Mouse (Mus musculus): ENCODE data around the gene Tle6.
A peak's percentile ranks its signal among the peaks of the same experiment; 100 is the strongest.
"Not testable (repeated sequence)": the region's sequence is repeated elsewhere in the genome, so short reads cannot be mapped to it uniquely, and the experiment has no call there.

Tle6 gene

DNA sequence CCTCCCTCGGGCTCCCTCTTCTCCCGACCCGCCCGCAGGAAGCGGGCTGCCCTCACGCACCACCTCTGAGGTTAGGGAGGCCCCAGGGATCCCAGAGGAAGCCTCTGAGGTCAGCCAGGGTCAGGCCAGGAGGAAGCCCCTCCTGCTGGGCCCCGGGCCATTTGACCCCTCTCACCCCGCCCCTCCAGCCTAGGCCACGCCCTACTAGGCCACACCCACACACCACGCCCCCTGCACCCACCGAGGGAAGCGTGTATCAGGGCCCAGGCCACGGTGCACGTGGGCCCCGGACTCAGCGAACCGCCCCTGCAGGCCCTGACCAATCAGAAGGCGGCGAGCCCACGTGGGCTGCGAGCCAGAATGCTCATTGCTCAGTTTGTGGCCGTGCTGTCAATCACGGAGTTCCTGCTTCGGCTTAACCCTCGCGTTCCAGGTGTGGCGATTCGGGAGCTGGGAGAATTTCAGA lies at the start of gene Tle6:
TSS of gene Tle6 (minus strand) at position 336 of the 466 bp plus-strand sequence.
- peak; percentile 96 for DNase-seq

DNA sequence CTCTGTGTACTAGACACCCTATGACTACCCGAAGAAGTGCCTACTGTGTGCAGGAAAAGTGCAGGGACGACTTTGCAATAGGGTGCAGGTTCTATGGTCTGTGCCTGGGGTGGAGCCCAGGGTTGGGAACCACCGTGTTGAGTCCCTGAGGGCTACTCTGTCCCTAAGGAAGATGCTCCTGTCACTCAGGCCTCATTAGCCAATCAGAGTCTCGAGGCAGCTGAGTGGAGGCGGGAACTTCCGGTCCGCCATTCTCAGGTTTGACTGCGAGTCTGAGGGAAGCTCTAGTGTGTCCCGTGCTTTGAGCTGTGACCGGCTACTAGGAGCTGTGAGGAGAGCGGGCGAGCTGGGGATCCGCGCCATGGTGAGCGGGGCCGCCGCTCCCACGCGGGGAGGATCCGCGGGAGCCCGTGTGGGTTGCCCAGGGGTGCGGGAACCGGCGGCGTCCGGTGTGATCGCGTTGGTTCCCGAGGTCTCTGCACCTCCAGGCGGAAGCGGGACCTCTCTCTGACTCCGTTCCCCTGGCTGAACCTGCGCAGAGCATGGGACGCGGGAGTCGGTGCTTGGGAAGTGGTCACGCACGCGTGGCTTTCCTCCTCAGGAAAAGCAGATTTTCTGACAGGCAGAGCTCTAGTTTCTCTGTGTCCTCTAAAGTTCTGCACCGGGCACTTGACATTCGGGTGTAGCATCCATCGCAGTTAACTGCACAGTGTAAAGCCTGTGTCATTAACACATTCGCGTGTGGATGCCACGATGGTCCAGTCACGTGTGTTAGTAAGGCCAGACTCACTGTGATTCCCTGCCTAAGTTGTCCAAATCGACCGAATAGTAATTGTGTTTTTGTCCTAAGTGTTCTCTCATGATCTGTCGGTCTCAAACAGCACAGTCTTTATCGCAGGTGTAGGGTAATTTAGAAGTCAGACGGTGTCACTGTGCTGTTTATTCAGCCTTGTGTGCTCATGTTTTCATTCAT lies 48.2 kb upstream of the Tle6 start, which contains the start of gene Gm10778:
TSS of gene Gm10778 (plus strand) at position 257 of the 973 bp plus-strand sequence.
- DNase-seq = peak; percentile 86

DNA sequence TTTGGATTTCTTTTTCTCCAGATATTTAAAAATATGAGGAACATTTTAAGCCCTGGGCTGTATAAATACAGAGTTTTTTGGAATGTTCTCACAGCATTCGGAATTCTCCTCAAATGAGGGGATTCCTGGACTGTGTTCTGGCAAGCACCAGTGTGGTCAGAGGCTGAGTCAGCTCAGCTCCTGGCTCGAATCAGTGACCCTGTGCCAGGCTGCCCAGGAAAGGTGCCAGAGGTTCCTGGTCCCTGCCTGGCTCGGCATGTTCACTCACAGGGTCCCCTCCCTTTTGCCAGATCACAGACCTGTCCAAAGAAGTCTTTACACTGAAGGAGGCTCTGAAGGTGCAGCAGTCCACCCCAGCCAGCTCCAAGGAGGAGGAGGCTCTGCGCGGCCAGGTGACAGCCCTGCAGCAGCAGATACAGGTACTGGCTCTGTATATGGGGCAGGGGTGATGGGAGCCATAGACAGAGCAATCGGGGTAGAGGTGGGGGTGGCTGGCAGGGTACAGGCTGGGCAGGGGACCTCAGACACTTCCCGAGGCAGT lies 45.2 kb upstream of the Tle6 start:
- no peak for DNase-seq

DNA sequence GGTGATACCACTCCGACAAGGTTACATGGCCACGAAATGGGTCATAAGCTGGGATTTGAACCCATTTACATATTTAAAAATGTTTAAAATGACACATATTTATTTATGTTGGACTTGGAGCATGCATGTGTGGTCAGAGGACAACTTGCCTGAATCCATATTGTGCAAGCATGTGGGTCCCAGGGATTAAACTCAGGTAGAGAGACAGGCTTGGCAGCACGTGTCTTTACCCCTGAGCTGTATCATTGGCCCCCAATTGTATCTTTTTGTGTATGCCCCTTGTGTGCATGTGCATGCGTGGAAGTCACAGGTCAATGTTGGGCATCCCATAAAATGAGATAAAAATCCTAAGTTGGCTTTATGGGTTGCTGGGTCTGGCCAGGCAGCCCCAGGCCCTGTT lies 44.5 kb upstream of the Tle6 start:
- no peak for DNase-seq

DNA sequence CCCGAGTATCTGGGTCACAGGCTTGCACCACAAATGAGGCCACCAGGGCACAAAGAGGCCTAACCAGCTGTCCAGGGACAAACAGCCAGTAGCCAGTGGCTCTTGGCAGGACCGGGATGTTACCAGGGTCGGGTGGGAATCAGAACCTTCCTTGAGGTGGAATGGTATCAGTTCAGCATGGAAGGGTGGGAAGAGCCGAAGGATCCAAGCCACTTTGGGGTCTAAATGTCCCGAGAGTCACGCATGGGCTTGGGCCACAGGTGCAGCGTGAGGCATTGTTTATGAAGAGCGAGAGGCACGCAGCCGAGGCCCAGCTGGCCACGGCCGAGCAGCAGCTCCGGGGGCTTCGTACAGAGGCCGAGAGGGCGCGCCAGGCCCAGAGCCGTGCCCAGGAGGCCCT lies 43.8 kb upstream of the Tle6 start:
- no peak for DNase-seq

DNA sequence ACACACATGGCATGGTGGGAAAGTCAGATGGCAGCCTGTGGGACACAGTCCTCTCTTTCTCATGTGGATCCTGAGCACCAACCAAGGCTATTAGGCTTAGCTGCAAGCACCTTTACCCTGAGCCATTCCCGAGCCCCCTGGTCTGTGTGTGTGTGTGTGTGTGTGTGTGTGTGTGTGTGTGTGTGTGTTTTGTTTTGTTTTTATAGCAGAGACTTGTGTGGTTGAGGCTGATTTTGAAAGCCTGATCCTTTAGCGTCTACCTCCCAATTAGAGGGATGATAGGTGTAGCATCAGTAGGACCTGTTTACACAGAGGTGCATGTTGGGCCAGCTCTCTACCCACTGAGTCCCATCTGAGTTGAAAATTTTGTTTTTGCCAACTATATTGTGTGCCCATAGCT lies 43.3 kb upstream of the Tle6 start:
- DNase-seq = no peak

DNA sequence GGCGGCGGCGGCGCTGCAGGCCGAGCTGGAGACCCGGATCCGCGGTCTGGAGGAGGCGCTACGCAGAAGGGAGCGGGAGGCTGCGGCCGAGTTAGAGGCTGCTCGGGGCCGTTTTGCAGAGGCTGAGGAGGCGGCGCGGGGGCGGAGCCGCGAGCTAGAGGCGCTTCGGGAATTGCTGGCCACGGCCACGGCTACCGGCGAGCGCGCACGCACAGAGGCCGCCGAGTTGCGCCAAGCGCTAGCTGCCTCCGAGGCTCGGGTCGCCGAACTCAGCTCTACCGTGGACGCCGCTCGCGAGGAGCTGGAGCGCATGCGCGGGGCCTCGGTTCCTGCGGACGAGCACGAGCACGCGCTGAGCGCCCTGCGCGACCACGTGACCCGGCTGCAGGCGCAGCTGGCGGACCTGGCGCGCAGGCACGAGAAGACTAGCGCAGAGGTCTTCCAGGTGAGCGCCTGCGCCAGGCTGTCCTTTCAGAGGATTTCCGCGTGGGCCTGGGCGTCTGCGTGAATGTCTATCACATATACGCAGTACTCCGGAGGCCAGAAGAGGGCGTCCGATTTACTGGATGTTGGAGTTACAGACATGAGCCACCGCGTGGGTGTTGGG lies 42.7 kb upstream of the Tle6 start:
- peak; percentile 96 for DNase-seq

DNA sequence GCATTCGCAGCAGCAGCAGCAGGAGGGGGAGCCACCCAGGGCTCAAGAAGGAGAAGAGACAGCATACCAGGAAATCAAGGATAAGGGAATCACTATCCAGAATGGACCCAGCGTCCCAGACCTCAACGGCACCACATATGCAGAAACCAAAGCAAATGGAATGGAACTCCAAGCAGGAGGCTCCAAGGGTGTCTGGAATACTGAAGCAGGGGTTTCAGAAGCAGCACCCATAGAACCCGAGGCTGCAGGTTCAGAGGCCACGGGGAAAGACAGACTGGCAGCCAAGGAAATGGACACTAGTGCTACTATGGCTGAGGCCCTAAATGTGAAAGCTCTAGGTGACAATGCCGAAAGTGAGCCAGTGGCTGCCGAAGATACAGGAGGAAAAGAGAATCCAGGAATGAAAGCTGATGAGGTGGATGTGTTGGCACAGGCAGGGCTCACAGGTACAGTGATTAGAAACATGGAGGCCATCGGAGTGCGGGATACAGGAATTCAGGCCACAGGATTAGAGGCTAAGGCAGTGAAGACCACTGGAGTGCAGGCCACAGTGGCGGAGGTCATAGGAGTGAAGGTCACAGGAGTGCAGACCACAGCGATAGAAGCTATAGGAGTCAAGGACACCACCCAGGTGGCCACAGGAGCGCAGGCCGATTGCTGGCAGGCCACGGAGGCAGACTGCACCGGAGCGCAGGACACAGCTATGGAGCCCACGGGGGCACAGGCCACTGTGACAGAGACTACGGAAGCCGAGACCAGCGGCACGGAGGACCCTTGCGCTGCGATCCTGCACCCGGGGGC lies 42.0 kb upstream of the Tle6 start:
- no peak for DNase-seq

DNA sequence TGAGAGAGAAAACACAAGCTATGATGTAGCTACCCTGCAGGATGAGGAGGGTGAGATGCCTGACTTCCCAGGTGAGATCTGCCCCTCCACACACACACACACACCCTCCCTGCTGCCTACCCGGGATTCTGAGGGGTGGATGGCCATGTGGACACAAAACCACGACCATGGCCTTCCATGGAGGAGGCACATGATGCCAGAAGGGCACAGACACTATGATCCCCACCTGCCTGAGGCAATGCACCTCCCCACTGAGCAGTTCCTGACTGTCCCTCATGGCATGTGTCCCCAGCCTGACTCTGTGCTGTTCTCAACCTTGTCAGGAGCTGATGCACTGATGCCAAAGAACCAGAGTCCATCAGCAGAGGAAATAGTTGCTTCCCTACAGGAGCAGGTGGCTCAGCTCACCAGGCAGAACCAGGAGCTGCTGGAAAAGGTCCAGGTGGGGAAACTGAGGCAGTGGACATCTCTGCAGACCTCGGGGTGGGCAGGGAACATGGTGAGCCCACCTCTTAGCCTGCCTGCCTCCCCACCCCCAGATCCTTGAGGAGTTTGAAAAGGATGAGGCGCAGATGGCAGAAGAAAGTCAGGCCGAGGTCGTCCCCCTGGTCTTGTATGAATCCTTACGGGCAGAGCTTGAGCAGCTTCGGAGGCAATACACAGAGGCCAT lies 41.2 kb upstream of the Tle6 start:
- no peak for DNase-seq

DNA sequence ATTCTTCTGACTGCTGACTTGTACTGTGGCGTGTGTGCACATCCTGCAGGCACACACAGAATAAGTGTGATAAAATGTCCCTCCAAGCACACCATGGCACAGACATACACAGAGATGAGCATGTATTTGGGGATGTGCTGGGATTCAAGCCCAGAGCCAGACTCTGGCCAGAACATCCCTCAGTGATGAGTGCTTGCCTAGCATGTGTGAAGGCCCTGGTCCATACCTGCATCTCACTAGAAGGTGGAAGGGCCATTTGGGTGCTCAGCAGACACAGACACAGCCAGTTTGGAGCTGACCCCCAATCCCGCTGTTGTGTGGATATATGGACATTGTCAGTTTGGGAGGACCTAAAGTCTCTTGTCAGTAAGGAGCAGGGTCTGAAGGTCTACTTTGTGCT lies 40.7 kb upstream of the Tle6 start:
- no peak for DNase-seq

DNA sequence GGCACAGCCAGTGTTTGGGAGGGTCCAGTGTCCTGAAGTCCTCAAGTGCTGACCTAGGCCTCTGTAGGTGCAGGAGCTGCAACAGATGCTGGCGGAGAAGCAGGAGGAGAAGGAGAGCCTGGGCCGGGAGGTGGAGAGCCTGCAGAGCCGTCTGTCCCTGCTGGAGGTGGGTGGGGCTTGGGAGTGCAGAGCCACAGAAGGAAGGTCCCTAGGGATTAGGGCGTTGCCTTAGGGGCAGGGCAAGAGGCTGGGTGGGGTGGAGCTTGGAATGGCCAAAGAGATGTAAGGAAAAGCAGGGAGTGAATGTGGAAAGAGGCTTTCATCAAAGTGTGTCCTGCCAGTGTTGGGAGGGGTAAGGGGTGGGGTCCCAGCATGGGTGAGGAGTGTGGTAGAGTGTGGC lies 40.0 kb upstream of the Tle6 start:
- not testable (repeated sequence) for DNase-seq

DNA sequence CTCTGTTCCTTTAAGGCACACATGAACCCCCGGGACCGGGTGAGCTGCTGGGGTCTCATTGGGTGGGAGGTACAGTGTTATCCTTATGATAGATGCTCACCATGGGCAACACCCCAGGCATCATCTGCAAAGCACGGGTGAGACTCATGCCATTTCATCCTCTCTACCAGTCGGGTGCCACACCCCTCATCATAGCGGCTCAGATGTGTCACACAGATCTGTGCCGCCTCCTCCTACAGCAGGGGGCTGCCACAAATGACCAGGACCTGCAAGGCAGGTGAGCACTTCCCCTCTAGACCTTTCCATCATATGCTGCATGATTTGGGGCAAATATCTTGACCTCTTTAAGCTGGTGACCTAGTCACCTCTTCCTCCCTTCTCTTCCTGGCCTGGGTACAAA lies 37.2 kb upstream of the Tle6 start:
- no peak for DNase-seq

DNA sequence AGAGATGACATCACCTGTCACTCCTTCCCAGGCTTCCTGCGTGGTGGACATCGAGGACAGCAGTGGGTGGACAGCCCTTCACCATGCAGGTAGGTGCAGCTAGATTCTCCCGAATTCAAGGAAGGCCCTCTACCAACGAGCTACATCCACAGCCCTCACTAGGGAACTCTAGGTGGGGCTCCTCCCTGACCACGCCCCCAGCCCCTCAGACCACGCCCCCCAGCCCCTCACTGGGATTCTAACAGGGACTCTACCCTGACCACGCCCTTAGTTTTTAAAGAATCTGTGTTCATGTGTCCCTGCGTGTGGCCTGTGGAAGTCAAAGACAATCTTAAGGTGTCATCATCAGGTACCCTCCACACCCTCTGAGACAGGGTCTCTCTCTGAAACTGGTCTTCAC lies 35.5 kb upstream of the Tle6 start:
- DNase-seq = no peak

DNA sequence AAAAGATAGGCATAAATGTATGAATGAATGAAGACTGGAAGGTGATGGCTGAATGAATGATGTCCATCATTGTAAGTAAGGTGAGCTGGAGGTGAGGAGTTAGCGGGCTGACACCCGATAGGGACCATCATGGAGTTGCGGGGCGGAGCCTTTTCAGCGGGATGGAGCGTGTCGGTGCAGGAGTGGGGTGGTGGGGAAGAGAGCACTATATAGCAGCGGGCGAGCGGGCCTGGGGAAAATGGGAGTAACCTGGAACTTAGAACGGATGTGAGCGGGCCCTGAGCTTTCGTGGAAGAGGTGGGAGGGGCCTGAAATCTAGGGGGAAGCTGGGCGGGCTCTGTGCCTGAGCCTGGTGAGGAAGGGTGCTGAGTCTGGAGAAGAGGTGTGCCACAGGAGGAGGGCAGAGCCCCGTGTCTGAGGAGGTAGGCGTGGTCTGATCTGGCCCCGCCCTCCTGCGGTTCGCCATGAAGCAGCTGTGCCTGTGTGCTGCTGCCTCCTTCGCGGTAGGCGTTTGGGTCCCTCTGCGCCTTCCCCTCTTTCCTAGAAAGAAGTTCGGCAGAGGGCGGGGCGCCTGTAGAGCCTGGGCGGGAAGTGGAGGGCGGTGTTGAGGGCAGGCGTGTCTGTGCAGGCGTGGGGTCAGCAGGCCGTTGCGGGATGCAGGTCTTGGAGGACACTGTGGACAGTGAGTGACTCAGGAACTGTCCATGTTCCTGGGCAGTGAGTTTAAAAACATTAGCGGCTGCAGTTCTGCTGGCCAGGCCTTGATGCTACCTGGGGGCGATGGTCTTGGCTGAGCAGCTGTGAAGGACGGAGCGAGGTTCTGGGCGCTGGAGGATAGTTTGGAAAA lies 32.6 kb upstream of the Tle6 start:
- peak; percentile 91 for DNase-seq

DNA sequence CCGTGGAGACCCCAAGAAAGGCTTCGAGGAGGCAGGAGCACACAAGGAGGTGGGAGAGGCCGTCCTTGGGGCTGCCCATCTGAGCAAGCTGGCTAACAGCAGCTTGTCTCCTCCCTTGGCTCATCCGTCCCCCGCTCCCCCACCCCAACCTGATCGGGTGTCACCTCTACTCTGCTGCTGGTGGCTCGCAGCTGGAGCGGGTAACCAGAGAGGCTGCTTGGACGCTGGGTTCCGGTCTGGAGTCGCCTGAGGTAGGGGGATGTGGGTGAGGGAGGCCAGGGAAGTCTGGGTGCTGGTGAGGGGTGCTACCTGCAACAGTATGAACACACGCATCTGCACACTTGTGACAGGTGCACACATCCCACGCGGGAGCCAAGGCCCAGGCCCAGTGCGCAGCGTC lies 27.5 kb upstream of the Tle6 start, which contains the start of gene Ankrd24:
TSS of gene Ankrd24 (plus strand) at position 151 of the 400 bp plus-strand sequence.
- no peak for DNase-seq

DNA sequence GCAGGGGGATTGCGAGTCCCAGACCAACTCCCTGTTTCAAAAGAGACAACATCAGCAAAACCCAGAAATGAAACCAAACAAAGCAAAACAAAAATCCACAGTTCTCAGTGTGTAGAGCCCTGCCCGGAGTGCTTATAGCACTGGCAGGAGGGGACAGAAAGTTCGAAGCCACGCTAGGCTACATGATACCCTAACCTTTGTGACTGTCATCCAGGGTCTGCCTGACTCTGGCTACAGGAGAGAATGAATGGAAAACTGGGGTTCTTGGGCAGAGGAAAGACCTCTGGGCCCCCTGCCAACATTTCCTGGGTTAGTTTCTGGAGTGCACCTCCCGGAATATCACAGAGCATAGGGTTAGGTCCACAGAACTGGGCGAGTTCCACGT lies 27.0 kb upstream of the Tle6 start:
- no peak for DNase-seq

DNA sequence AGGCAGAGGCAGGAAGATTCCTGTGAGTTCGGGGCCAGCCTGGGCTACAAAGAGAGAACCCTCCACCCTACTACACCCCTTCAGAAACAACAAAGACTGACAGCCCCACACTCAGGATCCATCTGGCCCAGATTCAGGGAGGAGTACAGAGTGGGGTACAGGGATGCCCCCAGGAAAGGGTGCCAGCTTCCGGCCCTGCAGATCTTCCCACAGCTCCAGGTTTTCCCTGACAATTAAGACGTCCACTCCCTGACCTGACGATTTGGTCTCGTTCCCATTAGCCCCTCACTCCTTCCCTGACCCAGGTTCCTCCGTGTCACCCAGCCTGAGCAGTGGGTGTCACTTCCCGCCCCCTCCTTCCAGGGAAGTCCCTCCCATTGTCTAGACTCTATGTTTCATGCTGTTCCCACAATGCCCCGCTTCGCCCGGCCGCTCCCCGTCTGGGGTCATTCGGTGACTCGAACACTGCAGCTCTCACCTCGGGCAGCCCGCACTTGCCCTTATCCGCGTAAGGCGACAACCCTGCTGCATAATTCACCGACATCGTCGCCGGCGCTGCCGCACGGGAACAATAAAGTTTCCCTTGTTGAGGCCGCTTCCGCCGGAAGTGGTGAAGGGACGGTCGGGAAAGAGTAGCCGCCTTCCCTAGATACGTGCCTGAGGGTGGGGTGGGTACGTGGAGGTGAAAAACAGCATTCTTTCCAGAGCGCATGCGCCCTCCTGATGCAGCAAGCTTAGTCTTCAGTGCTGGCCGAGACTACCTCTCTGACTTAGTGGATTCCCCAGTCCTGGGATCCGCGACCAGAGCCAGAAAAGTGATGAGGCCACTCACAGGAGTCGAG lies 26.3 kb upstream of the Tle6 start, which contains the start of gene Sirt6:
TSS of gene Sirt6 (minus strand) at position 804 of the 842 bp plus-strand sequence.
- peak; percentile 92 for DNase-seq

DNA sequence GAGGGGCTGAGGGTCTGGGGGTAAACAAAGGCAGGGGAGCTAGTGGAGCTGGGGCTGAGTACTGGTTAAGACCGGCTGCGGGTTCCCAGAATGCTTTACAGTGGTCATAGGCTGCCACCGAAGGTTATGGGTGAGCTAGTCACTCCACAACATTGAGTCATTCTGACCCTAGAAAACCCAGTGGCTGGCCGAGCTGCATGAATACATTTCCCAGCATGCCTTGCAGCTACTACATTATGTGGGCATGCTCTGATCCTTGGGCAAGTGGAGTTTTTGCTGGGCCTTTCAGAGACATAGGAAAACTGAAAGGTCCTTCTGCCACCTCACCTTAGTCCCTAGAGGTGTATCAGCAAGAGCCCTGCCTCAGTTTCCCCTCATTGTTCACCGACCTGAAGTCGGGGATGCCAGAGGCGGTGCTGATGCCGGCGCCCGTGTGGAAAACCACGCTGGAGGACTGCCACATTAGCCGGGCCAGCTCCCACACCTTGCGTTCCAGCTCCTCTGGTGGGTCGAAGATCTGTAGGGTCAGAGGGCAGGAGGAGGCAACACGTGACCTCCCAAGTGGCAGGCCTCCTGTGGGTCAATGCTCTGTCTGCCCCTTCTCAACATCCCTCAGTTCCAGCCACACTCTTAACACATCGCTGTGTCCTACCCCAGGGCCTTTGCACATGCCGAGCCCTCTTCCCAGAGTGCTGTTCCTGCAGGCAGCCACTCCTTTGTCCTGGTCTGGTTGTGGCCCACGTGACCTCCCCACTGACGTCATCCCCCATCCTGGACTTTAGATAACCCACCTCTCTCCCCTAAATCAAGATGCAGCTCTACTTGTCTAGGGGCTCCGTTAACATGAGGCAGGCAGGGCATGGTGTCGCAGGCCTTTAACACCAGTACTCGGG lies 25.5 kb upstream of the Tle6 start:
- DNase-seq = no peak

DNA sequence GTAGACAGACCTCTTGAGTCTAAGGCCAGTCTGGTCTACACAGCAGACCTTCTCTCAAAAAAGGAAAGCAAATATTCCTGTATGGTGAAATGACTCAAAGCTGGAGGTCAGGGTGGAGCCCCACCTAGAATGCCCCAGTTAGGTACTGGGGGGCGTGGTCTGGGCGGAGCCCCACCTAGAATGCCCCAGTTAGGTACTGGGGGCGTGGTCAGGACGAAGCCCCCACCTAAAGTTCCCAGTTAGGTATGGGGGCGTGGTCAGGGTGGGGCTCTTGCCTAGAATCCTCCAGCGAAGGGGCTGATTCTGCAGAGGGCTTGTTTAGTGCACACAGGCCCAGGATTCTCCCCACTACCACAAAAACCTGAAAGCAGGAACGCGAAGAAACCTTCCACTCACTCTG lies 22.6 kb upstream of the Tle6 start:
- DNase-seq = no peak

Data from thymus, postnatal 25 days (tissue).